Mouse (Mus musculus) heart, embryonic 14.5 days (tissue): ENCODE data around the gene Ddx39b. TPM values are rescaled to one million over a fixed set of nuclear protein-coding genes. Genes with fewer than 3 reads are reported as not detected.
"Not testable (repeated sequence)": the region's sequence is repeated elsewhere in the genome, so short reads cannot be mapped to it uniquely, and the experiment has no call there.

ENCODE experiments used
- ATAC-seq: fragments of 200-750 bp; cut with Nextera tagmentation; 2 replicates; pipeline ENCODE4 v1.8.0; 2017; ENCODE audit warnings: low read depth, moderate TSS enrichment; ENCODE audit not compliant: insufficient number of reproducible peaks, insufficient read depth, low FRiP score
- H3K27ac ChIP-seq, 2 experiments: fragments of 200-500 bp in 1 of 2; fragments of 300-500 bp in 1 of 2; sonication (generic) in 1 of 2; replicated peaks in 1 of 2; 2 replicates each; pipeline ENCODE4 v1.5.1; 2012 to 2014; ENCODE audit warnings: low read depth in 2 of 2, low read length in 2 of 2, control low read depth in 1 of 2, mild to moderate bottlenecking in 1 of 2, mixed read lengths in 1 of 2; ENCODE audit not compliant: control insufficient read depth in 1 of 2, insufficient read depth in 1 of 2
- H3K27me3 ChIP-seq: fragments of 300-500 bp; sonication (generic); 2 replicates; pipeline ENCODE4 v1.6.1; 2014; ENCODE audit warnings: mild to moderate bottlenecking, low read length, control low read depth; ENCODE audit not compliant: control insufficient read depth, insufficient read depth
- H3K36me3 ChIP-seq: fragments of 300-500 bp; sonication (generic); 2 replicates; pipeline ENCODE4 v1.6.1; 2014; ENCODE audit warnings: mild to moderate bottlenecking, control low read depth, low read length, mixed read lengths; ENCODE audit not compliant: control insufficient read depth, insufficient read depth
- H3K4me1 ChIP-seq, 2 experiments: fragments of 200-500 bp in 1 of 2; fragments of 300-500 bp in 1 of 2; sonication (generic) in 1 of 2; 2 replicates each; pipeline ENCODE4 v1.6.1; 2012 to 2014; ENCODE audit warnings: low read length in 2 of 2, control low read depth in 1 of 2, mixed read lengths in 1 of 2; ENCODE audit not compliant: control insufficient read depth in 2 of 2, insufficient read depth in 2 of 2
- H3K4me2 ChIP-seq: fragments of 300-500 bp; sonication (generic); 2 replicates; pipeline ENCODE4 v1.6.1; 2014; ENCODE audit warnings: mild to moderate bottlenecking, low read length
- H3K4me3 ChIP-seq, 2 experiments: fragments of 200-500 bp in 1 of 2; fragments of 300-500 bp in 1 of 2; sonication (generic) in 1 of 2; 2 replicates each; pipeline ENCODE4 v1.5.1; 2012 to 2014; ENCODE audit warnings: low read length in 2 of 2, mild to moderate bottlenecking in 2 of 2, control low read depth in 1 of 2, low read depth in 1 of 2, moderate library complexity in 1 of 2; ENCODE audit not compliant: control insufficient read depth in 1 of 2, insufficient read depth in 1 of 2
- H3K9ac ChIP-seq: fragments of 300-500 bp; sonication (generic); 2 replicates; pipeline ENCODE4 v1.6.1; 2014; ENCODE audit warnings: mild to moderate bottlenecking, low read length
- H3K9me3 ChIP-seq: fragments of 300-500 bp; sonication (generic); 2 replicates; pipeline ENCODE4 v1.6.1; 2016; ENCODE audit warnings: low read length, control low read depth; ENCODE audit not compliant: control insufficient read depth
- WGBS: fragments of 180-500 bp; shearing (Covaris S2); extraction: QIAGEN DNeasy Blood & Tissue Kit; methylation state at CpG from one replicate; pipeline ENCODE4 v1.1.7; 2014; 5-methylcytosine and 5-hydroxymethylcytosine counted together
- polyA plus RNA-seq: library from polyadenylated mRNA; unstranded; fragments of >200 nt; fragmentation: Nextera tagmentation; extraction: Ambion mirVana; gene quantifications from 2 replicates; pipeline ENCODE4 v1.2.1, GENCODE M21; 2014

Gene Ddx39b
- polyA plus RNA-seq, 1 experiment from 2014 or later = 246 TPM

DNA sequence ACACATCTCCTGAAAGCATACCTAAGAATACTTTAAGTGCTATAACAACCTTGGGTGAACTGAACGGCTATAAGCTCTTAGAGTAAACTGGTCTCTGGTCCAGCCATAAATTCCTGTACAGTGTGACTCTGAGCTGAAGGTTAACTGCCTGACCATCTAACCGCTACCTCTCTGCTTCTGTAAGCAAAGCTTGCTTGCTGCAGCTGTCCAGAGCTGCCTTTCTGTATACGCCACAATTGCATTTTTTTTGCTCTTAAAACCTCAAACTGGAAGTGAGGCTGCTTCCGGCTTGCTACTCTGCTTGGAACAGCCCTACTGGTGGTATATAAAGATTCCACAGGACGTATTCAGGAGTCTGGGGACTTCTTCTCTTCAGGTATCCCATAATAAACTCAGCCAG, 8.9 kb upstream of the Ddx39b start:
- H3K36me3 ChIP-seq = peaks cover 60% of the 10 kb centered on the region
- no peak for ATAC-seq
- peak overlapping the region; percentile 27; the same call in 1 of the 2 replicates for H3K9ac ChIP-seq
- peak overlapping the region; percentile 82; the same call in 1 of the 2 replicates for H3K4me2 ChIP-seq
- H3K4me1 ChIP-seq = peaks cover 7 to 25% of the 10 kb centered on the region in 2 experiments
- 77% methylated on average over 5 of the region's 5 CpGs for WGBS
- H3K27ac ChIP-seq = peak overlapping the region in 1 of 2 experiments; percentile 86; a peak in 1 of 4 replicates
- no peaks in the 10 kb centered on the region for H3K27me3 ChIP-seq
- no peak overlapping the region for H3K4me3 ChIP-seq
- H3K9me3 ChIP-seq = no peaks in the 10 kb centered on the region

DNA sequence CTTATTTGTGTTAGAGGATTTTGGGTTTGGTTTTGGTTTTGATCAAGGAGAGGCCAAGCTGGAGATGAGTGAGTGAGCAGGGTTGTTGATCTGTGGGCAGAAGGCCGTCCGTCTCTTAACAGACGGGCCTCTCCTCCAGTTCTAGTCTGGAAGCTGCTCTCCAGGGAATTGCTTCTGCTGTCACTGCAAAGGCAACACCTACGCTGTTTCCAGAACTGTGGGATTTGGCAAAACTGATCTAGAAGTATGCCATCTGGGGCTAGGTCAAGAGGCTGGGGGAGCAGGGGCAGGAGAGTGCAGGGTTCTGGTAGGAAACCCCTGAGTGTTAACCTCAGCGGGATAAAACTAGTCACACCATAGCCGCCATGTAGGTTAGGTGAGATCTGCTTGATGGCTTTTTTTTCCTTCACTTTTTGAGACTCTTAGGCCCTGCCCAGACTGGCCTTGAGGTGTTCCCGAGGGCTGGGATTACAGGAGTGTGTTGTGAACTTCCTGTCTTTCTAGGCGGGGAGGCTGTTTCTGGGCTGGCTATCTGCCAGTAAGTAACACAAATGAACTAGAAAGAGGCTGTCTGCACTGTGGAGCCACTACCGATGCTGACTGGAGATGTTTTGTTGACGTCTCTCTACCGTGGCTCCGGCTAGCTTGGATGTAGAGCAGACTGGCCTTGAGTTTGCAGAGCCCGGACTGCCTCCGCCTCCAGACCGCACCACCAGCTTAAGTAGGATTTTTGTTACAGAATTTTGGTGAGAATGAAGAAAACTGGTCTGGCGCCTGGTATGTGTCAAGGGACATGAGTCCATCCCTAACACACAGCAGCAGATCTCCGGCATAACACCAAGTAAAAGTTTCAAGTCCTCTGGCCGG, 8.2 kb upstream of the Ddx39b start, which contains the start of gene Atp6v1g2:
TSS of gene Atp6v1g2 (plus strand) at position 547 of the 867 bp plus-strand sequence.
- H3K4me2 ChIP-seq = peak within 1 kb of the TSS; percentile 82
- peak within 1 kb of the TSS; percentile 91 for H3K9ac ChIP-seq
- 60% methylated on average over 18 of the region's 18 CpGs for WGBS
- H3K27me3 ChIP-seq = no peaks in the 10 kb centered on the region
- H3K4me1 ChIP-seq = peaks cover 7 to 25% of the 10 kb centered on the region in 2 experiments
- H3K4me3 ChIP-seq = peak within 1 kb of the TSS in 1 of 2 experiments; percentile 67; a peak in 3 of 4 replicates
- peaks cover 58% of the 10 kb centered on the region for H3K36me3 ChIP-seq
- 0 out of 2 replicates have a peak, but pooled peaks have one; percentile 9 for ATAC-seq
- H3K9me3 ChIP-seq = no peaks in the 10 kb centered on the region
- peak within 1 kb of the TSS; percentile 63 to 86 for H3K27ac ChIP-seq

DNA sequence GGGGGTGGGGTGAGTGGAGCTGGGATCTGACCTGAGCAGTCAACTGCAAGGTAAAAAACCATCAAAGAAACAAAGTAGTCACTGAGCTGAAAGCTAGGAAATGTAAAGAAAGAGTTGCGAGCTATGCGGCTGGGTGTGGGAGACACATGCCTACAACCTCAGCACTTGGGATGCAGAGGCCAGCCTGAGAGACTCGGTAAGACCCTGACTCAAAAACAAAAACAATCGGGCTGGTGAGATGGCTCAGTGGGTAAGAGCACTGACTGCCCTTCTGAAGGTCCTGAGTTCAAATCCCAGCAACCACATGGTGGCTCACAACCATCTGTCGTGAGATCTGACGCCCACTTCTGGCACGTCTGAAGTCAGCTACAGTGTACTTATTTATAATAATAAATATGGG, 7.5 kb upstream of the Ddx39b start:
- Histone ChIP-seq H3K36me3 (peaks cover 55% of the 10 kb centered on the region), H3K4me1 (peaks cover 7 to 25% of the 10 kb centered on the region in 2 experiments), H3K4me2 (peak overlapping the region; percentile 82), H3K4me3 (peak overlapping the region in 1 of 2 experiments; percentile 67; a peak in 2 of 4 replicates), H3K27ac (peak overlapping the region; percentile 63 to 86; a peak in 3 of 4 replicates)
- ATAC-seq, H3K27me3 ChIP-seq, H3K9me3 ChIP-seq, H3K9ac ChIP-seq: not testable (repeated sequence)
- WGBS = 87% methylated on average over 7 of the region's 7 CpGs

DNA sequence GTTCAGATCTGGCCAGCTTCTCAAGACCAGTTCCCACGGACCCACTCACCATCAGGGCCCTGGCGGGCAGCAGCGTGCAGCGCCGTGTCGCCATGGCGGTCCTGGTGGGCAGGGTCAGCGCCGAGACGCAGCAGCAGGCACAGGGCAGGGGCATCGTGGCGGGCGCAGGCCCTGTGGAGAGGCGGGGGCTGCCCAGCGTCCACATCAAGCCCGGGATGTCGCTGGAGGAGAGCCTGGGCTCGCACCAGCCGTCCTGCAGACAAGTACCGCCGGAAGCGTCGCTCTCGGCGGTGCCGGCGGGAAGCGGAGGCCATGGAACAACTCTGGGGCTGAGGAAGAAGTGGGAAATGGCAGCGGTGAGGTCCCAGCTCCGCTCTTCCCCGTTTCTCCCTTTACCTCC, 6.6 kb upstream of the Ddx39b start:
- Histone ChIP-seq H3K27me3 (no peaks in the 10 kb centered on the region), H3K9ac (peak overlapping the region; percentile 91), H3K36me3 (peaks cover 47% of the 10 kb centered on the region), H3K27ac (peak overlapping the region; percentile 86 to 94), H3K4me2 (peak overlapping the region; percentile 82), H3K9me3 (no peaks in the 10 kb centered on the region), H3K4me3 (peak overlapping the region; percentile 67 to 79), H3K4me1 (peaks cover 7 to 25% of the 10 kb centered on the region in 2 experiments)
- no peak for ATAC-seq
- WGBS = 4% methylated on average over 31 of the region's 31 CpGs

DNA sequence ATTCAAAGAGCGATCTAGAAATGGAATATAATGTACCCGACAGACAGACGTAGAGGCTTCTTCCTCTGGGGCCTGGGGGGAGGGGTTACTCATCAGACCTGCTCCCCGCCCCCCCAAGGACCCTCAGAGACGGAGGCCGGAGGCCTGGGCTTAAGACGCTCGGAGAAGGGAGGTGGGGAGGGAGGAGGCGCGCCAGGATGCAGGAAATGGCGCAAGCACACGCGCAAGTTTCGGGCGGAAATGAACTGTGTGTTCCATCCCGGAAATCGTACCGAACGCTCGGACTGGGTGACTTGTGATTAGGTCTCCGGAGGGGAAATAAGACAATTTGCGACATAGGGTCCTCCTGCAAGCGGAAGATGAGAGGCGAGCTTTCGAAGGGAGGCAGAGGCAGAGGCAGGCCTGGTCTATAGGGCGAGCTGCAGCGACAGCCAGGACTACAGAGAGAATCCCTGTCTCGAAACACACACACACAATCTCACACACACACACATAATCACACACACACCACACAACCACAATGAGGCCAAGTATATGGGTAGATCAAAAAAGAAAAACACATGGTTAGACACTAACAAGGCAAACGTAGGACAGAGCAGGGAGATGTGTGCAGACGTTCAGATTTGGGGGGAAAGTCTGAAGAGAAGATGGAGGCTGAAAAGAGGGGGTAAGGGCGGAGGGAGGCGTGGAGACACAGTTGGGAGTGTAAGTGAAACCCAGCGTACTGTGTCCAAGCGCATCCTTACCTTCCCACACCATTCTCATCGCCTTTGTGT, 5.7 kb upstream of the Ddx39b start, which contains the start of gene Nfkbil1:
TSS of gene Nfkbil1 (minus strand) at position 179 of the 776 bp plus-strand sequence.
- Histone ChIP-seq H3K9me3 (no peaks in the 10 kb centered on the region), H3K9ac (peak within 1 kb of the TSS; percentile 91), H3K36me3 (peaks cover 39% of the 10 kb centered on the region), H3K4me2 (peak within 1 kb of the TSS; percentile 82), H3K4me1 (peaks cover 10 to 34% of the 10 kb centered on the region in 2 experiments), H3K27me3 (no peaks in the 10 kb centered on the region), H3K27ac (peak within 1 kb of the TSS; percentile 86 to 94), H3K4me3 (peak within 1 kb of the TSS; percentile 67 to 79)
- WGBS = under 1% methylated on average over 35 of the region's 35 CpGs
- peak; percentile 71 for ATAC-seq

DNA sequence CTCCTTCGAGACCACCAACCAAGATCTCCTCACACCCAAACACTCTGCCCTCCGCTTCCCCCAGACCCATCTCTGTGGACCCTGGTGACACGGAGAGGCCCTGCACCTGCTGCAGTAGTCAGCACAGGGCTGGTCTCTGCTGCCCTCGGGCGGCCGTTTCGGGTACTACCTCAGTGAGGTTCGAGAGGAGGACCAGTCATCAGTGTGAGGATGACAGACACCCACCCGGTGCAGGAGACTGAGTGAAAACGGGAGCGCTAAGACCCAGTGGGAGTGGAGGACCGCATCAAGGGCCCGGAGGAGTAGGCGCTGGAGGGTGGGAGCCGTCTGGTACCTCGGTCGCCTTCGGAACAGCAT, 5.2 kb upstream of the Ddx39b start:
- Histone ChIP-seq H3K9me3 (no peaks in the 10 kb centered on the region), H3K27ac (peak overlapping the region; percentile 86 to 93), H3K9ac (peak overlapping the region; percentile 91), H3K27me3 (no peaks in the 10 kb centered on the region), H3K4me1 (peaks cover 10 to 36% of the 10 kb centered on the region in 2 experiments), H3K36me3 (peaks cover 33% of the 10 kb centered on the region), H3K4me3 (peak overlapping the region; percentile 67 to 79), H3K4me2 (peak overlapping the region; percentile 82)
- peak; percentile 55 for ATAC-seq
- WGBS = 1% methylated on average over 18 of the region's 18 CpGs

DNA sequence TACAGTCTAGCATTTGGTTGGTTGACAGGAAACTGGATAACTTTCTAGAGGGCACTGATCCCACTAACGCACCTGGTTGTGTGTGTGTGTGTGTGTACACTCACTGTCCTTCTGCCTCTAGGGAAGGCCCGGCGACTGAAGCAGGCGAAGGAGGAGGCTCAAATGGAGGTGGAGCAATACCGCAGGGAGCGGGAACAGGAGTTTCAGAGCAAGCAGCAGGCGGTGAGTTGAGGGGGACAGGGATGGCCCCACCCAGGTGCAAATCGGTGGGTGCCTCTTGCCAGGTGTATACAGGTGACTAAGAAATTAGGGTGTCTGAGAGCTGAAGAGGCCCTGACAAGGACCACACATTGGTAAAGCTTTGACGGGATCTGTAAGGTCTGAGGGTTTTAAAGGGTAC, 4.5 kb upstream of the Ddx39b start:
- Histone ChIP-seq H3K9ac (no peak overlapping the region), H3K9me3 (no peaks in the 10 kb centered on the region)

More for the DNA sequence above, 4.5 kb upstream of the Ddx39b start:
- H3K36me3 ChIP-seq = peaks cover 32% of the 10 kb centered on the region
- peaks cover 8 to 31% of the 10 kb centered on the region in 2 experiments for H3K4me1 ChIP-seq
- WGBS = 63% methylated on average over 9 of the region's 9 CpGs
- no peaks in the 10 kb centered on the region for H3K27me3 ChIP-seq
- no peak for ATAC-seq
- H3K4me2 ChIP-seq = peak overlapping the region; percentile 82; the same call in 1 of the 2 replicates
- no peak overlapping the region for H3K27ac ChIP-seq
- no peak overlapping the region for H3K4me3 ChIP-seq
